Mouse (Mus musculus) T-helper 17 cell (primary cell): ENCODE data around the gene Pbld1.

ENCODE experiments used
- in situ Hi-C, 2 experiments: fragments of 300-600 bp; cut with MboI, MseI; formaldehyde crosslinking; loops; 1 replicate in 1 of 2; 2 replicates in 1 of 2; pipeline ENCODE4 v1.15.1; 2025; ENCODE audit warnings: high pct_unique_total_duplicates in 2 of 2

Gene Pbld1

DNA sequence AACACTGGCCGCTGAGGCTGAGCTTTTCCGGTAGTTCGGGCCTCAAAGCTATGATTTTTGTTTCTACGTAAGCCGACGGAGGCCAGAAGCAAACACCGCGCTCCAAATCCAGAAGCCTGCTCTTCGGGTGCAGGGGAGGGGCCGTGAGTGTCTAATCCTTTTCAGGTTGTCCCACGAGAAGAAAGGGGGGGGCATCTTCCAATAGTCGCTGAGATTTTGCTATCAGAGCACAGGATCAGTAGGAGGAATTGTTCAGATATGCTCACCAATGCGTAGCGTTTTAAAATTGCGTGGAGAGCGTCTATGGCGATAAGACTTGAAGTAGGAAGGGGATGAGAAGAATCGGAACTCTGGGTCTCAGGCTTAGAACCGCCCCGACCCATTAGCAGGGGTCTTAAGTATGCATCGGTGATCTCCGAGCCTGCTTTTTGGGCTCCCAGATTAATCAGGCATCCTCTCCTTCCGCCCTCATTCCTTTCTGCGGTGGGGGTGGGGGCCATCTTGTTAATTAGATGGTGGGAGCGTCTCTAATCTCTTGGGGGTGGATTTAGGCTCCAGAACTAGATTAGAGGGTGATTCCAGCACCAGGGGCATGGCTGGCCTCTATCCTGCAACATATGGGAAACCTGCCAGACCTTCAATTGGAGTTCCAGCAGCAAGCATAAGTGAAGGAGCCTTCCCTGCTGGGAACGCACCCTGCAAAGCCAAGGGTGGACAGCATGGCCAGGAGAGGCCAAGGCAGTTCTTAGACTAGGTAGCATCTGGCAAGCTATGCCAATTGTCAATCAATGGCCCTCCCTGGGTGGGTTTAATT is 30.0 kb downstream of the Pbld1 start:
- in situ Hi-C loops, result no loop called here

DNA sequence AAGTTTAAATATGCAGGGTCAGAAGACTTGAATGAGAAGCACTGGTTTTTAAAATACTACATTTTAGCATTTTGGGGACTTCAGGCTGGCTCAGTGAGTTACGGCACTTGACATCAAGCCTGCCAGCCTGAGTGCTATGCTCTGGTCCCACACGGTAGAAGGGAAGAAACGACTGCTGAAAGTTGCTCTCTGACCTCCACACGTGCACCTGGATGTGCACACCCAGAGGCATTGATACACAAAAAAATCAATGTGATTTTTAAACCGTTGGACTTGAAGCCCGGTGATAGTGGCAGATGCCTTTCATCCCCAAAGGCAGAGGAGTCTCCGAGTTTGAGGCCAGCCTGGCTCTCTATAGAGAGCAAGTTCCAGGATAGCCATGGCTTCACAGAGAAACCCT is 32.0 kb downstream of the Pbld1 start:
- in situ Hi-C loops, result no loop called here

DNA sequence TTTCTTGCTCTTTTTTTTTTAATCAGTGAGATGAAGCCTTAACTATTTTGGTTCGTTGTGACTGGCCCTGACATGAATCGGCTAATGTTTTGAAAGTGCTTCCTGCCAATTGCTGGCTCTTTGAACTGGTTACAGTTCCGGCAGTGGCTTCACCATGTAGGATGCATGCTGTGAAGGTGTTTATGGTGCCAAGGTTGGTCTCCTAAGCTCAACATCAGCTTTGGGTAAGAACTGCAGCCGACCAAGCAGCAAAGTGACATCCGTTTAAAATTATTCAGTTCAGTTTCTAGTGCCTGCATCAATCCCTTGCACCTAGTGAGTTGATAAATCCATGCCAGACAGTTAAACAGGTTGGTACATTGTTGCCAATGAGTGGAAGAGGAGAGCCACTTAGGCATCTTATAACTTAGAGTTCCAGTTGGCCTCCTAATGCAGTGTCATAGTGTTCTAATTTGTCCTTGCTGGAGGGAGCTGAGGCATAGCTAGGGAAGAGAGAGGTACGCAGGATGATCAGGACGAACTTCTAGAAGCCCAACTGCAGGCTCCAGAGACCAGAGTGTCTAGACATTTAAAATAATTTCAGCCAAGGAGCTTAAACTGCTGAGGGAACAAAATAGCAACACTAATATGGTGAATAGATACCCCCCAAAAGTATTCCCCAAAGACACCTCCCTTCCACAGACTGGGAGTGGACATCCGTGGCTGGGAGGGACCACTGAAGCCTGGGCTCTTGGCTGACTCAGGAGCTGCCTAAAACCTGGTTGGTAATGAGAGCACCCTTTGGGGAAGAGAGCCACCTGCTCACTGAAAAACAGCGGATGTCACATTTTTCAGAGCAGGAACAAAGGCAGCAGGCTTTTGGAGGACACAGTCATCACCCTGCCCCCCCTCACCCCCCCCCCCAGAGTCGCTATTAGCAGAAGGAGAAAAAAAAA is 32.9 kb downstream of the Pbld1 start:
- in situ Hi-C loops, result no loop called here

DNA sequence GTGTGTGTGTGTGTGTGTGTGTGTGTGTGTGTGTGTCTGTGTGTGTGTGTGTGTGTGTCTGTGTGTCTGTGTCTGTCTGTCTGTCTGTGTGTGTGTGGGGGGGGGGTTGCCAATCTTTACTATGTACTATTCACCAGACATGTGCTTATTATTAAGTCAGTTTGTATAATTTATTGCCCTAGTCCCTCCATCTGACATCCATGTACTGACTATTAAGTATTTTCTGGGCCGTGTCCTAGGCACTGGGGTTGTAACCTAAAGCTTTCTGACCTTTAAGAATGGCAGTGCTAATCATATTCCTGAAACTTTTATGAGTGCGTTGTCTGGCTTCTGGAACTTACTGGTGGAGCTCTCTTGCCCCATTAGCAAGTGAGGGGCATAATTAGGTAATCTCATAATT is 36.8 kb downstream of the Pbld1 start:
- in situ Hi-C loops, result no loop called here

DNA sequence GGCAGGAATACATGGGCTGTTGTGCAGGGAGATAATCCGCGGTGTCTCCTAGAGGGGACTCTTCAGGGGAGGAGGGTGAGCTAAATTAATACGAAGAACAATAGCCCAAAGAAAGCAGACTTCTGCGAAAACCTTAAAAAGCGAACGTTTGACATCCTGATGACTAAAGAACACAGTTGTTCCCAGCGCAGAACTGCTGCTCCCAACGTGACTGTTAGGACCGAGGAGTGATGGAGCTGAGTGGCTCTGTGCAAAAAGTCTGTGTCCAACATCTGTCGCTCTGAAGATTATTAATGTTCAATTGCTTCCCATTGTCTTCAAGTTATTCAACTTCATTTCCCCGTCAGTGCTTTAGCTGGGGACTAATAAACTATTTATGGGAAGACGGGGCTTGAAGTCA is 38.2 kb downstream of the Pbld1 start:
- in situ Hi-C loops, result no loop called here

DNA sequence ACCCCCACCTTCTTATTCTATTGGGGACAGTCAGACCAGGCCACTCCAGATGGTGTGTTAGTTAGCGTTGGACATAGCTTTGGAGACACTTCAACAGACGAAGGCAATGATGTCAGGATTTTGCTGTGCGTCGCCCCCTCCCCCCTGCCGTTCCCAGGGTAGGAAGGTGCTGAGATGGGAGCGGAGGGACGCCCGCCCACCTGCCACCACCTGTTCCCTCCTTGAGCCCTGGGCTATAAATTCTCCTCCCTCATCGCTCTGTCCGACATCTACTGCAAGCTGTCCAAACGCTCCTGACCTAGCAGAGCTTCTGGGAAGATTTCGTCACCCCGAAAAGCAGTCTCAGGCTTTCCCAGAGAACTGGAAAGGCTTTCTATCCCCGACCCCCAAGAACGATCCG is 39.6 kb downstream of the Pbld1 start, which contains the start of gene Atoh7:
Gene Atoh7 (plus strand): TSS at position 131 of the 400 bp plus-strand sequence.
- in situ Hi-C loops, result no loop called here

DNA sequence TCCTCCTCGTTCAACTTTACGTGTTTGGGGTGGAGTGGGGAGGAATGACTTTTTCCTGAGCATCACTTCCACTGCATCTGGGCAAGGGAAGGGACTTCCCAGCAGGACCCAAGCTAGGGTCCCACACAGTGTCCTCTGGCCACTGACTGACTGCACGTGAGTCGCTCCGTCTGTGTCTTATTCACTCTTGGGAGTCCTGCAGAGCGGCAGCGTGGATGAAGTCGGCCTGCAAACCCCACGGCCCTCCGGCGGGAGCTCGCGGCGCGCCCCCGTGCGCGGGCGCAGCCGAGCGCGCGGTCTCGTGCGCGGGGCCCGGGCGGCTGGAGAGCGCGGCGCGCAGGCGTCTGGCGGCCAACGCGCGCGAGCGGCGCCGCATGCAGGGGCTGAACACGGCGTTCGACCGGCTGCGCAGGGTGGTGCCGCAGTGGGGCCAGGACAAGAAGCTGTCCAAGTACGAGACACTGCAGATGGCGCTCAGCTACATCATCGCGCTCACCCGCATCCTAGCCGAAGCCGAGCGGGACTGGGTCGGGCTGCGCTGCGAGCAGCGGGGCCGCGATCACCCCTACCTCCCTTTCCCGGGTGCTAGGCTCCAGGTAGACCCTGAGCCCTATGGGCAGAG is 40.1 kb downstream of the Pbld1 start:
- in situ Hi-C loops, result no loop called here

DNA sequence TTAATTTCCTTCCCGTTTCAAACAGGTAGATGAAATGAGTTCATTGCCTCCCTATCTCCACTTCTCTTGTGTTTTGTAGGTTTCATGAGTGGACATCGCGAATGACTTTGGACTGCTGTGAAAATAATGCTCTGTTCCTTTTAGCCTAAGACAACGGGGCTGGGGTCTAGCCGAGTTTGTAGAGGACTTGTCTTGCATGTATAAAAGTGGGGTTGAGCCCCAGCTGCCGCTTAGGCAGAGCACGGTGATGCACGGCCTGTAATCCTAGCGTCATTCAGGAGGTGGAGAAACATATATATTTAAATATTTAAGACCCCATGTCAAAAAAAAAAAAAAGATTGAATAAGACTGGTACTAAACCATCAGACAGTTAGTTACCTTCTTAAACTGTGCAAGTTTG is 40.7 kb downstream of the Pbld1 start:
- in situ Hi-C loops, result no loop called here

DNA sequence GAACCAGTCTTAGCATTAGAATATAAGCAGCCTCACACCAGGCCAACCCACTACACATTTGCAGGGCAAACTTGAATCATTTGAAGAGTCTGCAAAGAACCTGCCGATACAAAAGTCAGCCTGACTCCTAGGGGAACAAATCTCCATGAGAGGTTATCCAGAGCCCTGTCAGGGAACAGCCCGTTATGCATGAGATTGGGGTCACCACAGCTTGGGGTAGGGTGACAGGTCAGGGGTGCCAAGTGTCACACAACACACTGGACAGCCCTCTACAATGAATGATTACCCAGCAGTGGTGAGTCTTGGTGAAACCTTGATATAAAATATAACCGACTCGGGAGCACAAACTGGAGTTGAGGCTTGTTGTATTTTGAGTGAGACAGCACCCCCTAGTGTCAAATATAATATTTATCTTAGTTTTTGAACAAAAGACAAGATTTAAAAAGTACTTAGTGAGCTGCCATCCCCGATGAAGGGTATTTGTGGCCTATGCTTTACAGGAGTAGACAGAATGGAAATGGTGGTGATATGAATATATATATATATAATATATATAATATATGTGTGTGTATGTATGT is 53.2 kb downstream of the Pbld1 start:
- in situ Hi-C loops, result no loop called here

DNA sequence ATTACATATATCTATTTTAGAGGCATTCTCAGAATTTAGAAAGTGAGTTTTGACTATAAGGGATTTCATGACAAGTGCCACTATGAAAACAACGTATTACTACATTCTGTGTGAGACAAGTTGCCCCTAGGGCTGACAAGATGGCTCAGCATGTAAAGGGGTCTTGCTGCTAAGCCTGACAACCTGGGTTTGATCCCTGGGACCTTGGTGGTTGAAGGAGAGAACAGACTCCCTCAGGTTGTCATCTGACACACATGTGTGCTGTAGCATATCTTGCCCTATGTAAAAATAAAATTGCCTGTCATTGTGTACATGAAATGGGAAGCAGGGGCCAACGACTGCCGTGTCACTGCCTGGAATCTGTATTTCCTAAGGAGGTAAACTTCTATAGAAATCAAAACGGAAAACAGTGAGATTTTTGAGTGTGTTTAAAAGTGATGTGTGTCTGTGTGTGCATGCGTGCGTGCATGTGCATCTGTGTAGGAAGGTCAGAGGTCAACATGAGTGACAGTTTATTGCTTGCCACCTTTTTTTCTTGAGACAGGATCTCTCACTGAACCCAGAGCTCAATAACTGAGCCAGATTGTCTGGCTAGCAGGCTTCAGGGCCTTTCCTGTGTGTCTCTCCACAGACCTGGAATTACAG is 53.9 kb downstream of the Pbld1 start:
- in situ Hi-C loops, result no loop called here

DNA sequence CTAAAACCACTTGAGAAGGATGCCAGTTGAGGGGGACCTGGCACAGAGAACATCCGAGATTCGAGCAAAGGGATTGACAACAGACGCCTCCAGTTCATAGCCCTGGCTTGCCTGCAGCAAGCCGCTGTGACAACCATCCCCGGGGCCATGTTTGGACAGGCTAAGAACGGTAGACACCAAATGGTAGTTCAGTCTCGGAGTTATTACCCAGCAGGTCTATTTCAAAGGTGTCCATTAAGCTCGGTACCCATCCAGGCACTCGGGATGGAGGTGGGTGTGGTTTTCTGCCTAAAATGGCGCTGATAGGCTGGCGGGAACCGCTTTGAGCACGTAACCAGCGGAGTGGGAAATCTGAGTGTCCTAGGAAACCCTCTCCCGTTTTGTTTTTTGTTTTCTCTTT is 55.9 kb downstream of the Pbld1 start:
- in situ Hi-C loops, result no loop called here

DNA sequence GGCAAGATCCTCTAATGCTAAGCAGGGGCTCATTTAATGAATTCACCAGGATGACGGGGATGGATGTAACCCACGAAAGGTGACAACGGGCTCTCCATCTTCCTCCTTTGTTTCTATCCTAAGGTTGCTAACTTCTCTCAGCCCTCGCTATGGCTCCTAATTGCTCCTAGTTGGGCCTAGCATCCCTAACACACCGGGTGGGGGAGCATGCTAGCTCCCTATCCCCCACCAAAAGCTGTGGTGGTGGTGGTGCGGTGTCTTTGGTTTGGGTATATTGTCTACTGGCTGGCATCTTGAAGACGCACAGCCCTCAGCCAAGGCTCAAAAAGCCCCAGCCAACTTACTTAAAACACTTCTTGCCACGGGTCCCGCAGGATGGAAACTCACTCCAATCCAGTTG is 56.4 kb downstream of the Pbld1 start:
- in situ Hi-C loops, result no loop called here

DNA sequence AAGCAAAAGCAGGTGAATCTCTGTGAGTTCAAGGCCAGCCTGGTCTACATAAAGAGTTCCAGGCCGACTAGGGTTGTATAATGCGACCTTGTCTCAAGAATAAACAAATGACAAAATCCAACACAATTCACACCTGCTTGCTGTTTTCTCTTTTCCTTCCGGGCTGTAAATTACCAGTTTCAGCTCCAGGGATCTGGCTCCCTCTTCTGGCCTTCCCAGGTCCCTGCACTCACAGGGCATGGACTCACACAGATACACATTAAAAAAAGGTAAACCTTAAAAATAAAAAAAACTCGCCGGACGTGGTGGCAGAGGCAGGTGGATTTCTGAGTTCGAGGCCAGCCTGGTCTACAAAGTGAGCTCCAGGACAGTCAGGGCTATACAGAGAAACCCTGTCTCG is 57.6 kb downstream of the Pbld1 start:
- in situ Hi-C loops, result no loop called here

DNA sequence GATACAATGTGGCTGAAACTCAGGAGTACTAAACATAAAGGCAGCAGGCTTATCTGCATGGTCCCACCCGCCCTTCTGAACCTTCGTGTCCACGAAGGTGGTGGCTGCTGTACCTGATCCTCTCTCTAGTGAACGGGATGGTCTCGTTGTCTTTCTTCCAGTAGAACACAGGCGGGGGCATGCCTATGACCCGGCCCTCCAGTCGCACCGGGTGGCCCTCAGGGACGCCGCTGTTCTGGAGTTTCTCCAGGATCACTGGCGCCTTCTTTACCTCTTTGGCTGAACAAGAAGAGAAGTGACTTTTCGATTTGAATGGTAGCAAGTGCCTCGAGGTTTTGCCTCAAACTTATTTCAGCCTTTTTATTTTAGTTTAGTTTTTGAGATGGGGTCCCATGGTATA is 60.0 kb downstream of the Pbld1 start:
- in situ Hi-C loops, result no loop called here

DNA sequence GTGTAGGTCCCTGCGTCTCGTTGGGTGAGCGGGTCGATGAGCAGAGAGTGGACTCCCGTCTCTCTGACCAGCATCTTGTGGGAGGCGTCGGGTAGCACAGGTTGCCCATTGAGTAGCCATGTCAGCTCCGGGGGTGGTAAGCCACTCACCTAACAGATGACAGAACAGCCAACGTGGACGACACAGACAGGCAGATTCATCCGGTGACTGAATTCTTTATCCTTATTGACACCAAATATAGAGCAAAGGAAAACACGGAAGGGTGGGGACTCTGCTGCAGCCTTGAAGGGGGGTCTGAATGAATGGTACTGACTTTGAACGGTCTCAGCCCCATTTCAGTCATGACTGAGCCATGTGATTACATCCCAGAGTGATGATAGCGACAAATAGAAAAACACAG is 62.0 kb downstream of the Pbld1 start:
- in situ Hi-C loops, result no loop called here

DNA sequence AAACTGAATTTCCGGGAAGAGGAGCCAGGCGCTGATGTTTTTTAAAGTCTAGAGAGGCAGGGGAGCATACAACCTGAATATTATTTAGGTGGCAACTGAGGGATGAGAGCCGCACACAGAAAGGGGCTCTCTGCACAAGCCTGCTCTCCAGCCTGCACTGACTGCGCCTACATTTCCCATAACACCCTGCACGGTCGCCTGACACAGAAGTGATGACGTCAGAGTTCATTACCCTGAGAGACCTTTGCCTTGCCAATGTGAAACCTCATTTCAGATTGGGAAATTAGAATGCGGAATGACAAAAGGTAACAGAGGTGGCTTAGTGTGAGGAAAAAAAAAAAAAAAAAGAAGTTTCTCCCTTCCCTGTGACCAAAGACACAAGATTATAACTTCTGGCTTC is 62.6 kb downstream of the Pbld1 start:
- in situ Hi-C loops, result no loop called here

DNA sequence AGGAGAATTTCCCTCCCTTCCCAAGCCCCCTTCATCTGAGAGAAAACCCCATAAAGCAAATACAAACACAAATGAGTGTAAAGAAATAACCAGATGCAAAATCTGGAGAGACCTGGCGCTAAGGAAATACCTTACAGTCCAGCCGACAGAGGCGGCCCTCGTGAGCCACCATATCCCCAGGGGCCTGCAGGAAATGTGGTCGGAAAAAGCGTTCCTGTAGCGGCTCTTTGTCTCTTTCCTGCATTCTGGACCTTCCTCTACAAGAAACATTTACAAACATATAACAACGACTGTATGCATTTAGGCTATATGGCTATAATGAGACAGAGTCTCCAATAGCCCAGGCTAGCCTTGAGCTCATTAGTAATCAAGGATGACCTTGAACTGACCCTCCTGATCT is 63.2 kb downstream of the Pbld1 start:
- in situ Hi-C loops, result no loop called here

DNA sequence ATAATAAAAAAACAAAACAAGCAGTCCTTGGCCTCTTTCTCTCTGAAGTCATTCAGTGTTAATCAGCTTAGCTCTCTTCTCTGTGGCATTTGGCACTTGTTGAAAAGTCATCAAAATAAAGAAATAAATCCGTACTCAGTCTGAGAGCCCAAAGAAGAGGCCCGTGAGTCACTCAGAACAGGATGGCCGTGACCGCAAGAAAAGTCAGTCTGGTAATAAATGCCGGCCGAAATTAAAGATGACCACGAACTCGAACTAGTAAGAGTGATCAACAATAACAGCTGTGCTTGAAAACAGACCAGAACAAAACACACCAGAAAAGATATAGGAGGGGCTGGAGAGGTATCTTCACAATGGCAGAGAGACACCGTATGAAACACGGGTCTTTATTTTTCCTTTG is 64.1 kb downstream of the Pbld1 start:
- in situ Hi-C loops, result no loop called here

DNA sequence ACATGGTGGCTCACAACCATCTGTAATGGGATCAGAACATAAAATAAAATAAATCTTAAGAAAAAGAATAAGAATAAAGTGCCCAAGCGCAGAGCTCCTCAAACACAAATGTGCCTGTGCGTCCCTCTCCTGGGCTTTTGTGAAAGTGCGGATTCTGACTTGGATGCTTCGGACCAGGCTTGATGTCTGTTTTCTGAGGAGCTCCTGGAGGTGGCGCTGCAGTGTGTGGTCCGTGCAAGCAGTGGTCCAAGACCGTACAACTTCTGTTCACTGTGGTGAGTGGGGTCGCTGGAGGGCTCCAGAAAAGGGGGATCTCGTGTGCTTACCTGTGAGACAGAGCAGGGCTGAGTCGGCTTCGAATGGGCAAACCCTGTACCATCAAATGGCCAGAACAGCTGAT is 65.4 kb downstream of the Pbld1 start:
- in situ Hi-C loops, result no loop called here

DNA sequence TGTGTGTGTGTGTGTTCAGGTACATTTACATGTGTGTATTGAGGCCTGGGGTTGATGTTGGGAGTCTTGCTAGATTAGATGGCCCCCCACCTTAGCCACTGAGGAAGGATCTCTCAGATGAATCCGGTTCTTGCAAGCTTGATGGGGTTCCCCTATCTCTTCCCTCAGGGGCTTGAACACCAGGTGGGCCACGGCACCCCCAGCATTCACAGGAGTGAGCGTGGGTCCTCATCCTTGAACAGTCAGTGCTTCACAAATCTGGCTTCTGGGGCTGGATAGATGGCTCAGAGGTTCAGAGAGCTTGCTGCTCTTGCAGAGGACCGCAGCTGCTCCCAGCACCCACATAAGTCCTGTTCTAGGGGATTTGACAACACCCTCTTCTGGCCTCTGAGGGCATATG is 66.2 kb downstream of the Pbld1 start:
- in situ Hi-C loops, result no loop called here

DNA sequence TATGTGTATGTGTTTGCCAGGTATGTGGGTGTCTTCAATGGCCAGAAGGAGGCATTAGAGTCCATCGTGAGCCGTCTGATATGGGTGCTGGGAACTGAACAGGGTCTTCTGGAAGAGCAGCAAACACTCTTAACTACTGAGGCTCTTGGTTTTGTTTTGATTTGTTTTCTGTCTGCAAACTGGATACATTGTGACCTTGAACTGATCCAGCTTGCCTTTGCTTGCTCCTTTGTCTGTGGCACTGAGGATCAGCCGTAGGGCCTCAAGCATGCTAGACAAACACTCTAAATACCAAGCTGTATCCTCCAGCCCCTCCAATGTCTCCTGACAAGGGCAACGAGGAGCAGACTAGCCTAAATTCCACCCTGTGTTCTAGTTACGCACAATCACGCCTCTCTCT is 67.2 kb downstream of the Pbld1 start:
- in situ Hi-C loops, result no loop called here
